Mouse (Mus musculus) adipocyte (in vitro differentiated cells): ENCODE data around the gene Gm17018.
A peak's percentile ranks its signal among the peaks of the same experiment; 100 is the strongest.

Source experiments
- DNase-seq: peaks from one replicate; pipeline ENCODE4 v3.0.0-alpha.2; 2016; ENCODE audit warnings: low spot score

Gm17018 gene

DNA sequence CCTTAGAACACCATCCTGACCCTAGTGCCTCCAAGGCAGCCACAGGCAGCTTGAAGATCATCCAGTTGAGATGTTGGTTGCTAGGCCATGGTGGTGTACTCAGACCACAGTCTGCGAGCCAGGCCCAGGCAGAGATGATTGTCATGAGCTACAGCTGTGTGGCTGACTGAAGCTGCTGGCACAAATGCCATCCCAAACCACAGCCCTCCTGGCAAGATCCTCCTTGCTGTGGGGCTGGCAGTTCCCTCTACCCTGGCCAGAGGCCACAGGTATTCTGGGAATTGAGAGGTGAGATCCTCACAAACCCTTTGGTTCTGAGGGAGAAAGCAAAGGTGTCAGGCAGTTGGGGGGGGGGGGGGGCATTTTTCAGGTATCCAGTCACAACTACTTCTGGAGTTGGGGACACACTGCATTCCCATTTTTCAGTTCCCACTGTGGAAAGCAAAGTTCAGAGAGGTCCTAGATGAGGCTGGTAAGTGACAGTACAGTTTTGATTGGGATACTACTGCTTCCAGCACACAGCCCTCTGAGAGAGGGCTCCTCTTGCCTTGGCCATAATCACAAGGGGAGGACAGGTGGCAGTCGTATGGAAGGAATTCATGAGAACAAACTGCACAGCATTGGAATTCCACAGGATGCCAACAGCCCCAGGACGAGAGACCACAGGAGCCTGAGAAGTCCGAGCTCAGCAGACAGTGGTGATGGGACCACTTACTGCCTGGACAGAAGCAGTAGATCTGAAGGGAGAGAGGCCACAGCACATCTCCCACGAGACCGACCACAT is 27.3 kb downstream of the Gm17018 start:
- DNase-seq, result no peak

DNA sequence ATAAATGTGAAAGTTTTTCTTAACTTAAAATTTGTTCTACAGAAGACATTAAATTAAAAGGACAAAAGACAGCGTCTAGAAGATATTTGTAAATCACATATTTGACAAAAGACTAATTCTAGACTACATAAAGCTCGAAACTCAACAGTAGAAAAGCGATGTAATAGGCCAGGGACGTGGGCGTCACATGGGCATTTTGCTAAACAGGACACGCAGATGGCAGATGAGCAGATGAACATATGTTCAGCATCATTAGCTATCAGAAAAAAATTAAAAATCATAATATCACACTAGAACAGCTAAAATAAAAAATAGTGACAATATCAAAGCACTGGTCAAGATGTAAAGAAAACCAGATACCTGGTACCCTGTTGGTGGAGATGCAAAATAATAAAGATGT is 29.3 kb downstream of the Gm17018 start:
- no peak for DNase-seq

DNA sequence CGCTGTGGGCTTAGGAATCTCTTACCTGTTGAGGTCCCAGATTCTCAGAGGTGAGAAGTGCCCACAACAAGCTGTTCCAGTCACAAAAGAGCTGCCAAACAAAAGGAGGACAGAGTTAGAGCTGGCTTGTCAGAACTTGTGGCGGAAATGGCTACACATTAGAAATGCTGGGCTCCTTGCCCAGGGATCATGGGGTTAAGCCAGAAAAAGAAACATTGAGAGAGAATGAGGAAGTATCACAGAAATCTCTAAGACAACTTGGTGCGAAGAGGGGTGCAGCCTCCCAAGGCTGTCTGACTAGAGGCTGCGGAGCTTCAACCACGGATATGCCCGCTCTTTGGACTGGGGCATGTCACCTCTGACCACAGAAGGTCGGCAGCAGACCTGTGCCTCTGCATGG is 31.3 kb downstream of the Gm17018 start:
- peak; percentile 96 for DNase-seq

DNA sequence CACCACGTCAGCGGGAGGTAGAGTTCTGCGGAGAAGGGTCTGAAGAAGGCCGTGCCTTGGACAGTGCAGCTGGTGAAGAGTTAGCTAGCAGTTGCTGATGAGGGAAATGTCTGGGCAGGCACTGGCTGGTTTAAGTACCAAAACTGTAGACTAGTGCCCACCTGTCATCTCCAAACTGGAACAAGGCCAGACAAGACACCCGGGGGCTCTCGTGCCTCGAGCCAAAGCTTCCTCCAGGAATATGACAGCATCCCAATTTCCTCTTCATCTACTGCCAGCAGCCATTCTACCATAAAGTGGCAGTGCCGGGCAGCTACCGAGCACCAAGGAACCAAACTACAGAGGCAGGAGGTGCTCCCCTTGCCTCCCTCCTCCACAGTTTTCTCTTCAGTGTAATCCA is 32.5 kb downstream of the Gm17018 start:
- DNase-seq, result no peak

DNA sequence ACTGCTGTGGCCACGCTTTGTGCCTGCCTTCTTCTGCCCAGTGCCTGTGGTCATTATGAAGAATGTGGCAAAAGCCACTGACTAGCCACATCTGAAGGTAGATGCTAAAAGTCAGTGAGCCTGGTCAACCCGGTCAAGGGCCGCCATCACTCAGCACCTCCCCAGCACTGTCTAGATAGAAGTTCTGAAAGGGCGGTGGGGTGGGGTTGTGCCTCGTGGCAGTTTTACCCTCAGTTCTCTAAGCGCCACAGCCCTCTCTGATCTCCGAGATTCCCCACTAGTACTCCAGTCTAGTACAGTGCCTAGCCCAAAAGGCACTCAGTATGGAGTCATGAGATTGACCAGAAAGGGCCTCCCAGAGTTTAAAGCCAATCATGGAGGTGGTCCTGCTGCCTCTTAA is 33.7 kb downstream of the Gm17018 start:
- DNase-seq, result no peak

DNA sequence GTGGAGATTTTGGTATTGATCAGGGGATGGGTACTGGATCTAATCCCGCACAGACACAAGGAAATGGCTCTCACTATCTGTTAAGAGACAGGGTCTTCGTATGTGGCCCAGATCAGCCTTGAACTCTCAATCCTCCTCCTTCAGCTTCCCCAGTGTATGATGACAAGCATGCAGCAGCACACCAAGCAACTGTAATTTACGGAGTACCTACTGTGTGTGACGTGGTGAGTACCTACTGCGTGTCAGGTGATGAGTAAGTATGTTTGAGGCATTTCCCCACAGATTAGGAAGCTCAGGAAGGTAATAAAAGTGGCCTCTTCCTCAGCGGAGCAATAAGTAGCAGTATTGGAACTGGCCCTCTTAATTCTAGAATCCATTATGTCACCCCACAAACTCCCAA is 35.1 kb downstream of the Gm17018 start:
- DNase-seq, result no peak

DNA sequence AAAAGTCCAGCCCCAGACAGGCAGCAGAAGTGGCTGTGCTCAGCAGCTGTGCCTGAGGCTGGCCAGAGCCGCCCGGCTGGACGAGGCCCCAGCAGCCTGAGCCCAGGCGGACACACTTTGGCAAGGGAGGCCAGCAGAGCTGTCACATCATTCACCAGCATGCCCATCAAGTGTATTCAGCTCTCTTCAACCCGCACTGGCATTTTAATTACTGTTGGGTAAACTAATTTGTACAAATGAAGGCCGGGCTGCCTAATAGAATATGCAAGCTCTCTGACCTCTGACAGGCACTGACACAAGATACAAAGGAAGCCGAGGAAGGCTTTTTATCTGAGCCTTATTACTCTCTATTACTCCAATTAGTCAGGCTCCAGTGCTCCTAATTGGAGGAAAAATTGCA is 35.6 kb downstream of the Gm17018 start:
- peak; percentile 23 for DNase-seq

DNA sequence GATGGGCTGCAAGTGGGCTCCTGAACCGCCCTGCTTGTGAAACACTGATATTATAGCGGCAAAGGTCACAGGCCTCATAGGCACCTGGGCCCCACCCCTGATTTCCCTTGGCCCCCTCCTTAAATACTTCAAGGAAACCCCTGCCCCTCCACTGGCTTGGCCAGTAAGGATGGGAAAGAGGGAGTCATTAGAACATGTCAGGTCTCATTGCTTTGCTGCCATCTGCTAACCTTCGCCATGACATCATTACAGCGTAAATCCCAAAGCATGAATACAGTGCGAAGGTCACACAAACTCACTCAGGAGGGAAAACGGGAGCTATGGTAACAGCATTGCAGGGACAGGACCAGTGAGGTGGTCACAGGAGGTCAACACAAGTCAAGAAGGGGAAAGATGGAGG is 36.0 kb downstream of the Gm17018 start:
- no peak for DNase-seq

DNA sequence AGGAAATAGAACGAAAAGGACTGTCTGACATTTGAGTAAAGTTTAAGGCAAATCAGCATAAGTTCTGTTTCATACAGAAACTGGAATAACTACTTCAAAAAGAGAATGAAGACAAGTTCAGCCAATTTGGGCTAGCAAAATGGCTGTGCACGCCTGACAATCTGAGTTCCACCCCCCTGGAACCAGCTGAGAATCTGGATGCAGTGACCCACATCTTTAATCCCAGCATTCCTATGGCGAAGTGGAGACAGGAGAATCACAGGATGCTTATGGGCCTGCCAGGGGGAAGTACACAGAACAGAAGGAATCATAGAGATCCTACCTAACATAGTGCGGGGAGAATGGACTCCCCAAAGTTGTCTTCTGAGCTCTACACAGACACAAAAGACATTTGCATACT is 36.7 kb downstream of the Gm17018 start:
- DNase-seq, result no peak

DNA sequence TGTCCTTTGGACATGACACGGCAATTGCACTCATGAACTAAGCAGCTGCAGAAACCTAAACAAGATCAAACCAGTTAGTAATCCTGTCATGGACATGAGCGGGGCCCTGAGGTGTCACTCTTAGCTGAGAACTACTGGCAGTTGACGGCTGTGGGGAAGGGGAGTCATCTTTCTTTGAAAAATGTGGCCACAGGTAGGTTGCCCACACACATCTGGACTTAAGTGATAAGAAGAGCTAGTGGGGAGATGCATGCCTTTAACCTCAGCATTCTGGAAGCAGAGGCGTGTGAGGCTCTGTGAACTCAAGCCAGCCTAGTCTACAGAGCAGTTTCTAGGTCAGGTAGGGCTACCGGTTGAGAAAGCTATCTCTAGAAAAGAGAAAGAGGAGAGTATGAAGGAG is 42.2 kb downstream of the Gm17018 start:
- DNase-seq, result no peak

DNA sequence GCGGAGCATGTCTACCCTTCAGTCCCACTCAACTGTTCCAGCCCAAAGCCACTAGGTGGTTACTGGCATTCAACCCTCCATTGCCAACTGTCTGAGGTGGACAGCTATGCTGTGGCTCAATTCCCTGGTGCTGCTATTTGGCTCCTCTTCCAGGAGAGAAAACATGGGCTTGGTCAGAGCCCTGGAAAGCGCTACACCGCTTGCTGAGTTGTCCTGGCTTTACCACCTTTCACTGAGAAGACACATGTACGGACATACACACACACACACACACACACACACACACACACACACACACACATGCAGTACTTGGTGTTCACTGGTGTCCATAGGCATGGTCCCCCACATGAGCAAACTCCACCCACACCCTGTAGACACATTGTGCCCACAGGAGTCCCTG is 46.3 kb downstream of the Gm17018 start:
- DNase-seq, result no peak

DNA sequence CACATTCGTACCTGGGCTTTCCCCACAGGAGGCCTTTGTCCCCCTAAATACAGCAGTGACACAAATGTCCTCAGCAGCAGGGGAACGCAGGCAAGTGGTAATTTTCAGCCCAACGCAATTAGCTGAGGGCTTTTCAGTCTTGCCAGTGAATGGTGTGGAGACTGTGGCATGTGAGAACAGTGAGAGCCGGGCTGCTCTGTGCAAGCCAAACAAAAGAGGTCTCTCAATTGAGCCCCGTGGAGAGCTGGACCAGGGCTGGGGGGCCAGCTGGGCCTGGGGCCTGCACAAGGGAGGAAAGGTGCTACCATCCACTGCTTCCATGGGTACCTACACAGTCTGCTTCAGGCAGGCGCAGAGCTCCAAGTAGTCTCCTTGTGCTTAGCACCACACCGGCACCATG is 47.1 kb downstream of the Gm17018 start:
- no peak for DNase-seq

DNA sequence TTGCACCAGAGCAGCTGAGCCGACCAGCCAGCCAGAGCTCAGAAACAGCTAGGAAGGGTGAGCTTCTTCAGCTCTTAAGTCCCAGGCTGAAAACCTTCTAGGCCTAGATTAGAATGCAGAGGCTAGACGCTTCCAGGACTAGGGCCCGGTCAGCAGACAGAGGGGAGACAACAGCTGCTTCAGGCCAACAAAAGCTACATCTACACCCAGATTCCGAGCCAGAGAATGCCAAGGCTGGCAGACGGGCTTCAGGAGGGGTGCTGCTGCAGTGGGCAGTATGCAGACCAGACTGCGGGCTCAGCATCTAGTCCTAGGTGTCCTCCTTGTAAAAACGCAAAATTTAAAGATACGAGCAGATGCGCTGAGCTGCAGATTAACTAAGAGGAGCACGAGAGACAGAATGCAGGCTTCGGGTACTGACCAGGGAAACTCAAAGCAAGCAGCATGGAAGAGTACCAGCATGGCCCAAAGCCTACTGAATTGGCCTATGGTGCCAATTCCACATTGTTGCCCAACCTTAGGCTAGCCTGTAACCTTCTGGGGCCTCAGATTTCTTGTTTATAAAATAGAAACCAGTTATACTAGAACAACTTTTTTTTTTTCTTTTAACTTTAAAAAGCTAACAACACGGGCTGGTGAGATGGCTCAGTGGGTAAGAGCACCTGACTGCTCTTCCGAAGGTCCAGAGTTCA is 48.4 kb downstream of the Gm17018 start:
- peak; percentile 90 for DNase-seq

DNA sequence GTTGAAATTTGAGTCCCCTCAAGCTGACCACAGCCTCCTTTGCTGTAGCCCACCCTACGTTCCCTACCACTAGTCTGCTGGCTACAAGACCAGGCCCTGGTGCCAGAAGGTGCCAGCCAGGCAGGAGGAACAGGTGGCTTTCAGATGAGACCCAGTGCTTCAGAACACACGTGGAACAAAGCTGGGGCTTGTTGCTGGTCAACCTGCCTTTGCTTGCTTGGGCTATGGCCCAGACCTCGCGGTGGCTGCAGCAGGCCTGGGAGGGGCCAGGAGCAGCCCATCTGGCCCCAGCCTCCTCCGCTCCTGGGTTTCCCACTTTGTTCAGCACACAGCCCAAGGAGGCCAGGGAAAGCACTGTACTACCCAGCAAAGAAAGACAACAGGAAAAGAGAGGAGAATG is 50.4 kb downstream of the Gm17018 start:
- DNase-seq, result no peak

DNA sequence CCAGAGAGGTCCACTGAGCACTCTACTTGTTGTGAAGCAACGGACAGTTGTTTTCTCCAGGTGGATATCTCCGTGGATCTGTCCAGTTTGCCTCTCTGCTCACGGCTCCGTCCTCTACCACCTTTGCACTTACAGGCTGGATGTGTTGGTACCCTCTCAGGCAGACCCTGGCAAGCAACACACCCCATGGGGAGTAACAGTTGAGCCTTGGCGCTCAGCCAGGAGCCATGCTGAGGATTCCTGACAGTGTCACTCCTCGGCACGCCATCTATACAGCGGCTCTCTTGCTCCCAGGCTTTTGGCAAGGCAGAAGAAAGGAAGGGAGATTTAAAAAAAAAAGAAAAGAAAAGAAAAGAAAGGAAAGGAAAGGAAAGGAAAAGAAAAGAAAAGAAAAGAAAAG is 54.0 kb downstream of the Gm17018 start:
- no peak for DNase-seq

DNA sequence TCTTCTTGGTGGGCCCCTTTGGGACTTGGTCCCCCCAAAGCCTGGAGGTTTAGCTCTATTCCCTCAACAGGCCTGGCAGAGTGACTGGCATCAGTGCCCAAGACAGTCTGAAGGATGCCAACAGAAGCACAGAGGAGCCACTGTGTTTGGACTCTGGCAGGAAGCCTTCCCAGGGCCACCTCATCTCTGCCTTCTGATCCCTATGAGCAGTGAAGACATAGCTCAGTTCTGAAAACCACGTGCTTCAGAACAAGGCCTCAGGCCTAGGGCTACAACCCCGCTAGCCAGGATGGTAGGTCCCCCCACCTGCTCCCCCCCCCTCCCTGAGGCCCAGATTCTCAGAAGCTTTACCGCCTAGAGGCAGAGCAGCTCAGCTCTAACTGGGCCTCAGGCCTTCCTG is 54.5 kb downstream of the Gm17018 start:
- DNase-seq, result peak; percentile 24

DNA sequence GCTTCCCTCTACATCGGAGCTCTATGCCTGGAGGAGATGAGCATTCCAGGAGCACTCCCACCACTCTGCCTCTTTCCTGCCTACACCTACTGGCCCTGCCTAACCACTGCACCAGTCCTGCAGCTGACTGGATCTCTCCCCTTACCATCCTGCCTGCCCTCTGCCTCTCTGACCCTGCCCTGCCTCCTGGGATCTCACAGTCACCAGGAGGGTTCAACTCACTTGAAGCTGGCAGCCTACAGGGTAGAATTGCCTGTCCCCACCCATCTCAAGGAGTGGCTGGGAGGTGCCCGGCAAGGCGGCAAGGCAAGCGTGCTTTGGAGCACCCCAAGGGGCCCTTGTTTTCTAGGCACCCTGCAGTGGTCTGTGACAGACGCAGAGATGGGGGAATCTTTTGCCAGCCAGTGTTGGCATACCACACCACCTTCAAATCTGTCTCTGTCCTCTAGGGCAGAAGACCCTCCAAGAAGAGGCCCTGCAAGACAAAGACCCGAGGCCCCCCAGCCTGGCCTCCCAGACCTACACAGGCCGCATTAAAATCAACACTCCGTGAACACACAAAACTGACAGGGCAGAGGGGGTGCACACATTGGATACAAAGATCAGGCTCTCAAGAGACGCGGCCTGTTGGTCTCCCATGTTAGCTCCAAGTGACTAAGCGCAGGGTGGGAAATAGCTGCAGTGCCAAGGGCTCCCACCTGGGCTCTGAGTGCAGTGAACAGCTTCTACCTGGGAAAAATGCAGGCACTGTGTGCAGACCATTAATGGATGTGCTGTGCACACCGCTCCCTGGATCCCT is 55.2 kb downstream of the Gm17018 start:
- no peak for DNase-seq

DNA sequence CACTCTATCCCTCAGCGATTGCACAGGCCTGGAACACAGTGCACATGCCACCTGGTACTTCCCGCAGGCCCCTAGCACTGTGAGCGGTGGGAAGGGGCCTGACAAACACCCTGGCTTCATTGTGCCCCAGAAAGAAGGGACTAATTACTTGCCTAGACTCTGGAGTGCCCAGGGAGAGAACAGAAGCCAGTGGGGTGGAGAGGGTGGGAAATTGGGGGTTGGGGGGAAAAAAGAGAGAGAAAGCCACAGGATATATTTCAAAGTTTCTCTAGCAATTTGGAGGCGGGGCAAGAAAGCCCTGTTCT is 55.8 kb downstream of the Gm17018 start:
- no peak for DNase-seq

DNA sequence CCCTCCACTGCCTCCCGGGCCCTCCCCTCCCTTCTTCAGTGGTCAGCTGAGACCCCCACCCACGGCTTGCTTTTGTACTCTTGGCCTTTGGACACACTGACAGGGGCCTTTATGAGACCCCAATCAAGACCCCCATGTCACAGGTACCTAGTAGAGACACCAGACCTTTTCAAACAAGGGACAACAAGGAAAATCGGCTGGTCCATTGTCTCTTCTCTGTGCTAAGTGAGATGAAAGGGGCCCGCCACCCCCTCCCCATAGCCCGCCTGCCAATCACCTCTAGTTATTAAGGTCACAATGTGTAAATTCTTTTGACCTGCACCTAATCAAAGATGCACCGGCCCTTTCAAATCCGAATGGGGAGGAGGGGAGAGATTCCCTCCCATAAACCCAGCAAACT is 56.3 kb downstream of the Gm17018 start:
- DNase-seq, result no peak

DNA sequence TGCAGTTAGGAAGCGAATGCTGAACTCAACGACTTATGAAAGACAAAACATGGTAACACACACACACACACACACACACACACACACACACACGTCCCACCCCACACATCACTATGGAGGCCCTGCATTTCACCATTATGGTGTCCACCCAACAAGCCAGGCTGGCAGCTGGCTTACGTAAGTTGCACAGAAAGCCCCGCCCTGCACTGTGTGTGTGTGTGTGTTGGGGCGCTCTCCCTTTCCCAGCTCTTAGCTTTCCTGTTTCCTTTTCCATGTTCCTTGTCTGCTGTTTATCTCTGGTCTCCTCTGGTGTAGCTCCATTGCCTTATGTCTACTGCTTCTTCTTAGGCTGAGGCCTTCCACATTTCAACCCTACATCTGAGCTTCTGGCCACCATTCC is 57.8 kb downstream of the Gm17018 start:
- DNase-seq, result no peak

DNA sequence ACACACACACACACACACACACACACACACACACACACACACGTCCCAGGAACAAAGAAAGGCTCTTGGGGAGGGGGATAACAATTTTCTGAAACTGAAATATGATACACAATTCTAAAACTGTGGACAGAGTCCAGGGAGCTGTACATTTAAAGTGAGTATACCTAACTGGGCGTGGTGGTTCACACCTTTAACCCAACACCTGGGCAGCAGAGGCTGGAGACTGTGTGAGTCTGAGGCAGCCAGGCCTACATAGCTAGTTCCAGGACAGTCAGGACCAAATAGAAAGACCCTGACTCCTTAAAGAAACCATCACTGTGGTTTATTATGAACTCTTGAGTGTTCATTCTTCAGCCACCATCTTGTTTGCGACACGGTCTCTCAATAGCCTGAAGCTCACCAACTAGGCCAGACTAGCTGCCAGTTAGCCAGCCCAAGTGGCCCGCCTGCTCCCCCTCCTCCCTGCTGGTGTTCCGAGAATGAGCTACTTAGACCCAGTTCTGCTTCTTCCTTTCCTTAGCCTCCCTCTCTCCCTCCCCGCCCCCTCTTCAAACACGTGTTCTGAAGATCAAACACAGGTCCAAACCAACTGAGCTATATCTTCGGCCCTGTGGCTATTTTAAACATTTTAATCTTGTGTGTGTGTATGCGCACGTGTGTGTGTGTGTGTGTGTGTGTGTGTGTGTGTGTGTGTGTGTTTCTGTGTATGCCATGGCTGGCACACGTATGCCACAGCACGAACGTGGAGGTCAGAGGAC is 59.5 kb downstream of the Gm17018 start:
- no peak for DNase-seq

DNA sequence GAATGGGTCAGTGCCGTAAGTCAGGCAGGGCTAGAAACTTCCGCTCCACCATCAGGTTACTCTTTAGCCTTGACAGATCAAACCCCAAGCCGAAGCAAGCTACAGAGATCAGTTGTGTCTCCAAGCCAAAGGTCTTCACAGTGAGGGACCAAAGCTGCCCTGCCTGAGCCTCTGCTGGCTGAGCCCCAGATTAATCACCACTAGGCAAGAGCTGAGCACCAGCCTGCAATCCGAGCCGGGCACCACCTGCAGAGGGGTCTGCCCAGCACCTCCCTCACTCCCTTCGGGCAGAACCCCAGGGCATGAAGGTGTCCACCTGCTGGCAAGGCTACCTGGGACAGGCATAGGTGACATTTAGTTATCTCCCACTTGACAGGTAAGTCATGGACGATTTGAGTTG is 60.6 kb downstream of the Gm17018 start:
- no peak for DNase-seq

DNA sequence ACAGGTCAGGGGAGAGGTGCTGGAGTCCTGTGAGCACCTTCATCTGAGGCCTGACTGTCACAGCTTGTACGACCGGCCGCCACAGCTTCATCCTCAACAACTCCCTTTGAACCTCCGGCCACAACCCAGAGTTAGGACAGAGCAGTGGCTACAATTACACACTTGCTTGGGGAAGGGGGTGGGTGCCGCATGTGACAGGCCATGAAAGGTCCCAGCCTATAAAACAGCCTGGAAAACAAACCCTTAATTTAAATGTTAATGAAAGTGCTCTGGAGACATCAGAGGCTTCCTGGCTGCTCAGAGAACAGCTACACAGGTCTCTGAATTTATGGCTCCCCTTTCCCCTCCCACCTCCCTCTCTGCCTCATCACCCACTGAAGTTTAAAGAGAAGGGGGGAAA is 61.7 kb downstream of the Gm17018 start:
- no peak for DNase-seq
